Mouse (Mus musculus): ENCODE results near the gene Styxl1.

Gene Styxl1

GRCm38 (mm10) chr5:135777796-135778470, at the start of gene Styxl1:
Styxl1 (minus strand) TSS chr5:135778385.
- DNase-seq (ENCODE audit: low read depth): no peak

GRCm38 (mm10) chr5:135826225-135826624, 48.0 kb upstream of the Styxl1 start:
- DNase-seq (ENCODE audit: low read depth): no peak

- no peak for DNase-seq (ENCODE audit: low read depth)
Measured at GRCm38 (mm10) chr5:135824517-135824916, 46.3 kb upstream of the Styxl1 start.

GRCm38 (mm10) chr5:135822316-135822944, 44.2 kb upstream of the Styxl1 start:
- no peak for DNase-seq (ENCODE audit: low read depth)

- DNase-seq (ENCODE audit: low read depth): no peak
Measured at GRCm38 (mm10) chr5:135818491-135818890, 40.3 kb upstream of the Styxl1 start.

GRCm38 (mm10) chr5:135812991-135813390, 34.8 kb upstream of the Styxl1 start:
- DNase-seq (ENCODE audit: low read depth): no peak

GRCm38 (mm10) chr5:135807263-135807637, 29.1 kb upstream of the Styxl1 start:
- no peak for DNase-seq (ENCODE audit: low read depth)

GRCm38 (mm10) chr5:135806555-135807262, 28.5 kb upstream of the Styxl1 start, which contains the start of gene Srrm3:
Srrm3 (plus strand) TSS chr5:135806890.
- peak; percentile 86 for DNase-seq (ENCODE audit: low read depth)

GRCm38 (mm10) chr5:135804735-135805134, 26.6 kb upstream of the Styxl1 start:
- DNase-seq (ENCODE audit: low read depth): no peak

GRCm38 (mm10) chr5:135803676-135804075, 25.5 kb upstream of the Styxl1 start:
- no peak for DNase-seq (ENCODE audit: low read depth)

GRCm38 (mm10) chr5:135803135-135803534, 24.9 kb upstream of the Styxl1 start:
- no peak for DNase-seq (ENCODE audit: low read depth)

- no peak for DNase-seq (ENCODE audit: low read depth)
Measured at GRCm38 (mm10) chr5:135802641-135803040, 24.5 kb upstream of the Styxl1 start.

- DNase-seq (ENCODE audit: low read depth): no peak
Measured at GRCm38 (mm10) chr5:135800927-135801326, 22.7 kb upstream of the Styxl1 start.

- DNase-seq (ENCODE audit: low read depth): no peak
Measured at GRCm38 (mm10) chr5:135799746-135800145, 21.6 kb upstream of the Styxl1 start.

- no peak for DNase-seq (ENCODE audit: low read depth)
Measured at GRCm38 (mm10) chr5:135794859-135795181, 16.6 kb upstream of the Styxl1 start.

- peak; percentile 51 for DNase-seq (ENCODE audit: low read depth)
Measured at GRCm38 (mm10) chr5:135793996-135794858, 16.0 kb upstream of the Styxl1 start.

- no peak for DNase-seq (ENCODE audit: low read depth)
Measured at GRCm38 (mm10) chr5:135782901-135783300, 4.7 kb upstream of the Styxl1 start.

- no peak for DNase-seq (ENCODE audit: low read depth)
Measured at GRCm38 (mm10) chr5:135780331-135780730, 2.1 kb upstream of the Styxl1 start.

- DNase-seq (ENCODE audit: low read depth): peak; percentile 100
Measured at GRCm38 (mm10) chr5:135778471-135779445, 573 bp upstream of the Styxl1 start, which contains the start of gene Mdh2. Mdh2 (plus strand) TSS chr5:135778480.

- no peak for DNase-seq (ENCODE audit: low read depth)
Measured at GRCm38 (mm10) chr5:135776546-135776945, 1.6 kb downstream of the Styxl1 start.

- no peak for DNase-seq (ENCODE audit: low read depth)
Measured at GRCm38 (mm10) chr5:135772519-135772918, 5.7 kb downstream of the Styxl1 start.

Measured in c-Kit-positive CD71-positive TER-119-negative erythroid progenitor cells, embryonic 14.5 days (primary cell).